Mouse (Mus musculus) embryonic facial prominence, embryonic 14.5 days (tissue): Measurements from ENCODE around the gene Cfap61. TPM values are rescaled to one million over a fixed set of nuclear protein-coding genes. Genes with fewer than 3 reads are reported as not detected.

Experiments
- ATAC-seq: fragments of 200-750 bp; cut with Nextera tagmentation; 2 replicates; pipeline ENCODE4 v1.8.0; 2017; ENCODE audit warnings: low read depth, moderate number of reproducible peaks, moderate TSS enrichment
- DNase-seq: peaks from one replicate; pipeline ENCODE4 v3.0.0-alpha.2; 2015; ENCODE audit warnings: low spot score
- H3K27ac ChIP-seq: fragments of 300-500 bp; sonication (generic); replicated peaks from 2 replicates; pipeline ENCODE4 v1.5.1; 2014; ENCODE audit warnings: low read depth, mild to moderate bottlenecking, low read length, moderate library complexity
- H3K27me3 ChIP-seq: fragments of 300-500 bp; sonication (generic); replicated peaks from 2 replicates; pipeline ENCODE4 v1.6.1; 2014; ENCODE audit warnings: low read length; ENCODE audit not compliant: control insufficient read depth, insufficient read depth
- H3K36me3 ChIP-seq: fragments of 300-500 bp; sonication (generic); 2 replicates; pipeline ENCODE4 v1.6.1; 2014; ENCODE audit warnings: low read length, mixed read lengths; ENCODE audit not compliant: control insufficient read depth, insufficient read depth
- H3K4me1 ChIP-seq: fragments of 300-500 bp; sonication (generic); 2 replicates; pipeline ENCODE4 v1.6.1; 2014; ENCODE audit warnings: antibody characterized with exemption, low read length; ENCODE audit not compliant: control insufficient read depth, insufficient read depth
- H3K4me2 ChIP-seq: fragments of 300-500 bp; sonication (generic); 2 replicates; pipeline ENCODE4 v1.6.1; 2014; ENCODE audit warnings: low read depth, mild to moderate bottlenecking, low read length, moderate library complexity, mixed read lengths
- H3K4me3 ChIP-seq: fragments of 300-500 bp; sonication (generic); 2 replicates; pipeline ENCODE4 v1.5.1; 2014; ENCODE audit warnings: low read depth, mild to moderate bottlenecking, low read length
- H3K9ac ChIP-seq: fragments of 300-500 bp; sonication (generic); 2 replicates; pipeline ENCODE4 v1.6.1; 2014; ENCODE audit warnings: low read depth, mild to moderate bottlenecking, low read length, moderate library complexity, mixed read lengths
- H3K9me3 ChIP-seq: fragments of 300-500 bp; sonication (generic); 2 replicates; pipeline ENCODE4 v1.6.1; 2016; ENCODE audit warnings: low read length; ENCODE audit not compliant: control insufficient read depth
- WGBS: fragments of 180-500 bp; shearing (Covaris S2); extraction: QIAGEN DNeasy Blood & Tissue Kit; methylation state at CpG from one replicate; pipeline ENCODE4 v1.1.7; 2014; 5-methylcytosine and 5-hydroxymethylcytosine counted together
- polyA plus RNA-seq: library from polyadenylated mRNA; unstranded; fragments of >200 nt; fragmentation: Nextera tagmentation; extraction: Ambion mirVana; gene quantifications from 2 replicates; pipeline ENCODE4 v1.2.1, GENCODE M21; 2014

Gene Cfap61
- polyA plus RNA-seq: 2.0 and 2.7 TPM in 2 replicates

DNA sequence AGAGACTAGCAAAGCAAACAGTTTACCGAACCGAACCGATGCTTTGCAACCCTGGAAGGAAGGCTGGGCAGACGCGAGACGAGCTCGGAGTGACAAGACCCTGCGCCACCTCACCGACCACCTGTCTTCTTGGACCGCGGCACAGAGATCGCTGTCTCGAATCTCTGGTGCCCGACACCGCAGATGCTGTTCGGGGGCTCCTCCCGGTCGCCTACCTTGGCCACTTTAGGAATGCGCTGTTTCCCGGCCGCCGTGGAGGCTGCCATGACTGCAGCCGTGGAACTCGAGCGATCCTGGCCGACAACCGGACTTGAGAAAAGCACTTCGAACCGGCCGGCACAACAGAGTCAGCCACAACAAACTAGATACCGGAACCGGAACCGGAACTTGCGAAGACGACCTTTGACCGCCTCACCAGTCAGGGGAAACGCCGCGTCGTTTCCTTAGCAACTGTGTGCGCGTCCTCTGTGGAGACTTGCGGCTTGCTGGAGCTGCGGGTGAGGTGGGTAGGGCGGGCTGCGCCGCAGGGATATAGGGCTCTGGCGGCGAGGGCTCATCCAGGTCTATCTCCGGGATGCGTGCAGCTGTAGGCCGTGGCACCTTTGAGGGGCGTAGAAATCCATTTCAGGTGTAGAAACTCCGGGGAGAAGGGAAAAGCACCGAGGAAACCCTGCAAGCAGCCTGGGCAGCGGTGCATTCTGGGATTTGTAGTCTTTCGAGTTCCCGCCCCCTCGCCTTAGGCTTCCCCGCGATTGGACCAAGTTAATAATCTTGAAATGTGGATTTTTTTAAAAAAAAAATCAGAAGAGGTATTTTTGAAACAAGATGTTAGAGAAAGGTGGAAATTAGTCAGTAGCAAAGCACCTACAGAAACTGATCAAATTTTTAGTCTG lies at the start of gene Cfap61, which contains the start of gene Crnkl1:
Gene Cfap61 (plus strand): TSS at position 446 of the 893 bp plus-strand sequence.
Gene Crnkl1 (minus strand): TSS at position 676 of the 893 bp plus-strand sequence.
- under 1% methylated on average over 61 of the region's 61 CpGs for WGBS

DNA sequence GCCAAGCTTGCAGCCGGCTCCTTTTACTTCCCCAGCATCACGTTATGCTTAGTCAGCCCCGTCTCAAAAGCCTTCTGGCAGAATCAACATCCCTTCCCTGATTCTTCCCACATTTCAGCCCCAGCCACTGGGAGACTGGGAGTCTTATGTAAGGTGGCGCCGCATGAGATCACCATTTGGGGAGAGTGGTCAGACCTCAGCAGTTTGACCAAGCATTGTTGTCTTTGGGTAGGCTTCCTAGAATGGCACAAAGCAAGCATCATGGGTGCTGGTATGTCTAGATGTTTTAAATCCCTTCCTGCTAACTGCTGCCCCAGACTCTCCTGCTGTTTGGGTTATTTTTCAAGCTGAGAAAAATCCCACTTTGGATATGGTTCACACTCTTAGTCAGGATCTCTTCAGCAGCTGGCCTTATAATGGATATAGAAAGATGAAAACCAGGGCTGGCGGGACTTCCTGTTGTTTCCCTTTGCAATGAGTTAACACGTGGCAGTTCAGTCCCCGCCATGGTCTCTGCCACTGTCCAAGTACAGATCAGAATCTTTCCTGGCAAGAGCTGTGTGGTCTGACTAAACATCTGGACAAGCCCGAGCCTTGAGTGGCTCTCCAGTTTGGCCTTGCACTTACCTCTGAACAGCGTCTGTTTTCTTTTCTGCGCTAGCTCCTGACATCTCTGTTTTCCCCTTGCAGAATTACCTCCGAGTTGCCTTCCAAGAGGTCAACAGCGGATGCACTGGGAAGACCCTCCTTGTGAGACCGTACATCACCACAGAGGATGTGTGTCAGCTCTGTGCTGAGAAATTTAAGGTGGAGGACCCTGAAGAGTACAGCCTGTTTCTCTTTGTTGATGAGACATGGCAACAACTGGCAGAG lies 49.4 kb upstream of the Cfap61 start:
- DNase-seq (peak; percentile 84), ATAC-seq (peak; percentile 12; the same call in 1 of the 2 replicates)
- WGBS: 50% methylated on average over 14 of the region's 14 CpGs
- Histone ChIP-seq H3K4me1 (peaks cover 75% of the 10 kb centered on the region), H3K27ac (peak overlapping the region; percentile 87), H3K9me3 (no peaks in the 10 kb centered on the region), H3K9ac (no peak overlapping the region), H3K27me3 (no peaks in the 10 kb centered on the region), H3K4me2 (peak overlapping the region; percentile 5; the same call in 1 of the 2 replicates), H3K36me3 (peaks cover 41% of the 10 kb centered on the region), H3K4me3 (no peak overlapping the region)

More for the DNA sequence above, at the start of gene Cfap61, which contains the start of gene Crnkl1:
- Histone ChIP-seq H3K9me3 (no peaks in the 10 kb centered on the region), H3K27me3 (no peaks in the 10 kb centered on the region), H3K4me2 (peak within 1 kb of the TSS; percentile 77), H3K4me1 (peaks cover 6% of the 10 kb centered on the region; the same call in 1 of the 2 replicates), H3K9ac (peak within 1 kb of the TSS; percentile 71), H3K36me3 (peaks cover 28% of the 10 kb centered on the region), H3K27ac (no peak within 1 kb of the TSS), H3K4me3 (peak within 1 kb of the TSS; percentile 57)
- DNase-seq: peak; percentile 98
- peak; percentile 99 for ATAC-seq

DNA sequence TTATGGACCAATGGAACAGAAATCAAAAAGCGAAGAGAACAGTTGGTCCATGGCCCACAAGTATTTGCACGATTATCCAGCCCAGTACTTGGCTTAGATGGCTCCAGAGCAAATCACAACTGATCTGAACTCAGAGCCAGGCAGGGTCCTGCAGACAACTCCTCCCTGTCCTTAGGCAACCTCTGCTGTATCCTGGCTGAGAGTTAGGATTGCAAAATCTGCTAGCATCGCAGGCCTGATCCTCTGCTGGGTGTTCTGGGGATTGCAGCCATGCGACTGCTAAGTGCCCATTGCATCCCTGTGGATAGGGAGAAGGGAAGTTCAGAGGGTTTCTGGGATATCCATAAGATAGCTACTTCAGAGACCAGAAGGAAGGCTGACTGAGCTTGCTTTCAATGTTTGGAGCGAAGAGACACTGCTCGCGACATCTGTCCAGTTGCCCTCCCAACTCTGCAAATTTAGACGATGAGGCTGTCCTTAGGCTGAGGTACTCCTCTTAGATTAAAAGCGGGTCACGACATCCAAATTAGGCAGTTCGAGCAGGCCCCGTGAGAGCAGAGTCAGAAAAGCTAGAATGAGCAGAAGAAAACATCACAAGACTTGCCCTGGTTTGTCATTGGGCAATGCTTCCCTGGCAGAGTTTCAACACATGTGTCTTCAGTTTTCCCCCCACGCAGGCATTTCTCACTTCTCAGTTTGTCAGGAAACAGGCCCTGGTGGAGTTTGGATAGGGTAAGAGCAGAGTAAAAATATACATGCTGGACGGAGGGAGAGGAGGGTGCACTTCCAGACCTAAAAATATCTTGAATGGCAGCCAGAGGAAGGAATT lies 46.4 kb upstream of the Cfap61 start:
- Histone ChIP-seq H3K4me3 (no peak overlapping the region), H3K27ac (peak overlapping the region; percentile 90), H3K9ac (no peak overlapping the region), H3K9me3 (no peaks in the 10 kb centered on the region), H3K36me3 (peaks cover 34% of the 10 kb centered on the region), H3K27me3 (no peaks in the 10 kb centered on the region), H3K4me2 (0 out of 2 replicates have a peak overlapping the region, but pooled peaks have one; percentile 3), H3K4me1 (peaks cover 50% of the 10 kb centered on the region)
- ATAC-seq (peak; percentile 83), DNase-seq (peak; percentile 94)
- WGBS: 30% methylated on average over 14 of the region's 14 CpGs

DNA sequence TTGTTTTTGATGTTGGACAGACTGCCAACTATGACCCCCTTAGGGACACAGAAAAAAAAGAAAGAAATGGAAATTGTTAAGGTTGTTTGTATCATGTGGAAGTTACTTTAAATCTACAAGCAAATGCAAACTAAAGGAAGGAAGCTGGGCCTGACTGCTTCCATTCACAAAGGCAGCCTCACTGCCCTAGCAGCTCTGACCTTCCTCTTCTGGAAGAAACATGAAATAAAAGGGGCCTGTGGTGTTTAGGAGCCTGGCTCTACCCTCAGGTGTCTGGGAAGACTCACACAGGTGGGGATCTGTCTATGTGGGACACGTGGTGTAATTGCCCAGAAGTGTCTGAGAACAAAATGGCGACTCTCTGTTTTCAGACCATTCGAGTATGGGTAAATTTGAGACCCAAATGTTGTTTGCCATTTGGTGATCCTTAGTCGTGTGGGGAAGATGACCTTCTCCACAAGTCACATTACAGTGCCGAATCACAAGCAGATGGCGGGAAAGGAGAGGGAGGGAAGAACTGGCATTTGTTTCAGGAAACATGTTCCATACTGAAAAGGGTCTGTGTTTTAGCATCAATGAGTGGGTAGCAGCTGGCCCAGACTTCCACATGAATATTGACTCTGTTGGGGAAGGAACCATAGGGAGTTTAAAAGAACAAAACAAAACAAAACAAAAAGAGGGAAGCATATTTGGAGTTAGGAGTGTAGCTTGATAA lies 45.7 kb upstream of the Cfap61 start:
- peak; percentile 26 for ATAC-seq
- H3K4me1 ChIP-seq: peaks cover 42% of the 10 kb centered on the region
- no peaks in the 10 kb centered on the region for H3K9me3 ChIP-seq
- H3K4me3 ChIP-seq: no peak overlapping the region
- peak overlapping the region; percentile 90 for H3K27ac ChIP-seq
- no peak overlapping the region for H3K9ac ChIP-seq
- H3K36me3 ChIP-seq: peaks cover 28% of the 10 kb centered on the region
- WGBS: 27% methylated on average over 6 of the region's 6 CpGs
- DNase-seq: no peak
- H3K4me2 ChIP-seq: peak overlapping the region; percentile 12; the same call in 1 of the 2 replicates
- H3K27me3 ChIP-seq: no peaks in the 10 kb centered on the region

DNA sequence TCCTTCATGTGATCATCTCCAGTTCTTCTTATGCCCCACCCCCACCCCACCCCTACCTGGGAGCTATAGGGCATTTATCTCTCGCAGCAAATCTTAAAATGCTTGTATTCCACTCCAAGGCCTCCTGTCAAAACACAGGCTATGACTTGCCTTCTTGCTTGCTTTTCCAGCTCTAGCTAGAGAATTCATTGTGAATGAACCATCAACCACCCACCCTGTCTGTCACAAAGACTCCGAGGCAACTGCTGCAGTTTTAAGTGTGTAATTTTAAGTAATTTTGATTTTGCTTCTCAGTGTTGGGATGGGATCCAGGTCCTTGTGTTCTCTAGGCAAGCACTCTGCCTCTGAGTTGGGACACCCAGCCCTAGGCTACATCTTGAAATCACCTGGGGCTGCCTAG lies 44.0 kb upstream of the Cfap61 start:
- peak; percentile 65 for DNase-seq
- H3K27me3 ChIP-seq: no peaks in the 10 kb centered on the region
- H3K9ac ChIP-seq: no peak overlapping the region
- peaks cover 27% of the 10 kb centered on the region for H3K4me1 ChIP-seq
- H3K27ac ChIP-seq: peak overlapping the region; percentile 21; the same call in 1 of the 2 replicates
- ATAC-seq: no peak
- no peak overlapping the region for H3K4me3 ChIP-seq
- H3K4me2 ChIP-seq: no peak overlapping the region
- WGBS: 62% methylated on average over 2 of the region's 2 CpGs
- H3K9me3 ChIP-seq: no peaks in the 10 kb centered on the region
- H3K36me3 ChIP-seq: peaks cover 21% of the 10 kb centered on the region

DNA sequence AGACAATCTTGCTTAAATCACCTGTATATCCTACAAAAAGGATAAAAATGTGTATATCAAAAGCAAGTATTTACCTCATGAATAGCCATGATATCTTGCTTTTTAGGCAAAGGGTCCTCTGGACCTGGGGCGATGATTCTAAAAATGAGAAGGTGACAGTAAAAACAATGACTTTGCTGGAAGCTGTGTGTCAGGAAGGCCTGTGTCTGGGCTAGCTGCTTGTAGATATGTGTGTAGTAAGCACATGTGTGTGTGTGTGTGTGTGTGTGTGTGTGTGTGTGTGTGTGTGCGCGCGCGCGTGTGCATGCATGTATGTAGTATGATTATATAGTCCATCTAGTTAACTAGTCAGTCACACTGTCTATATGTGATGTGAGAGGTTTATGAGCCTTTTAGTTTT lies 40.8 kb upstream of the Cfap61 start:
- 100% methylated on average over 6 of the region's 6 CpGs for WGBS
- DNase-seq (no peak), ATAC-seq (no peak)
- Histone ChIP-seq H3K9me3 (no peaks in the 10 kb centered on the region), H3K36me3 (no peaks in the 10 kb centered on the region), H3K27me3 (no peaks in the 10 kb centered on the region), H3K27ac (no peak overlapping the region), H3K9ac (no peak overlapping the region), H3K4me1 (peaks cover 9% of the 10 kb centered on the region), H3K4me2 (no peak overlapping the region), H3K4me3 (no peak overlapping the region)

DNA sequence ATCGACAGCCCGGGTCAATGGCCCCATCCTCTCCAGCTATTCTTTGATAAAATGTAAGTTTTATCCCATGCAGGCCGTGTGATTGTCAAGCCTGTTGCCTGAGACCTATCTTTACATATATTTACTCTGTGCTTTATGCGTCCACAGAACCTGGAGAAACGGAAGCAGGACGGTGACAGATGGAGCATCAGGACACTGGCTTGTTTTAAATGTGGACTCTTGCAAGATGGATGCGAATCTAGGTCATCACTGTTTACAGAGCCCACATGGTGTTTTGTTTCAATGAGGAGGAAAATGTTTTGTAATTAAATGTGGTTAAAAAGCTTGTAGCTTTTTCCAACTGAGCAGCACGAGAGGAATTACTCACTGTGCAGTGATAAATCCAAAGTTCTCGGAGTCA lies 36.5 kb upstream of the Cfap61 start:
- WGBS: 76% methylated on average over 9 of the region's 9 CpGs

More for the DNA sequence above, 36.5 kb upstream of the Cfap61 start:
- H3K9me3 ChIP-seq: no peaks in the 10 kb centered on the region
- H3K9ac ChIP-seq: no peak overlapping the region
- no peak overlapping the region for H3K27ac ChIP-seq
- no peaks in the 10 kb centered on the region for H3K4me1 ChIP-seq
- no peak for DNase-seq
- H3K36me3 ChIP-seq: no peaks in the 10 kb centered on the region
- H3K4me2 ChIP-seq: no peak overlapping the region
- no peak overlapping the region for H3K4me3 ChIP-seq
- ATAC-seq: no peak
- H3K27me3 ChIP-seq: no peaks in the 10 kb centered on the region
